Mouse (Mus musculus) large intestine, adult 2 months (tissue): ENCODE measurements around the gene Arhgap22. TPM values are rescaled to one million over a fixed set of nuclear protein-coding genes. Genes with fewer than 3 reads are reported as not detected.
A peak's percentile ranks its signal among the peaks of the same experiment; 100 is the strongest.

Experiments
- DNase-seq: peaks from one replicate; pipeline ENCODE4 v3.0.0-alpha.2; 2012; ENCODE audit warnings: low read depth, low spot score
- WGBS: fragments of 180-500 bp; shearing (Covaris S2); methylation state at CpG from one replicate; pipeline ENCODE4 v1.1.7; 2018; 5-methylcytosine and 5-hydroxymethylcytosine counted together
- polyA plus RNA-seq: library from polyadenylated mRNA; depleted of rRNA; stranded (reverse); fragments of >200 nt; gene quantifications from 2 replicates; pipeline ENCODE4 v1.2.3, GENCODE M21; 2012

The Arhgap22 gene
- polyA plus RNA-seq, 1 experiment = 2.8 TPM

DNA sequence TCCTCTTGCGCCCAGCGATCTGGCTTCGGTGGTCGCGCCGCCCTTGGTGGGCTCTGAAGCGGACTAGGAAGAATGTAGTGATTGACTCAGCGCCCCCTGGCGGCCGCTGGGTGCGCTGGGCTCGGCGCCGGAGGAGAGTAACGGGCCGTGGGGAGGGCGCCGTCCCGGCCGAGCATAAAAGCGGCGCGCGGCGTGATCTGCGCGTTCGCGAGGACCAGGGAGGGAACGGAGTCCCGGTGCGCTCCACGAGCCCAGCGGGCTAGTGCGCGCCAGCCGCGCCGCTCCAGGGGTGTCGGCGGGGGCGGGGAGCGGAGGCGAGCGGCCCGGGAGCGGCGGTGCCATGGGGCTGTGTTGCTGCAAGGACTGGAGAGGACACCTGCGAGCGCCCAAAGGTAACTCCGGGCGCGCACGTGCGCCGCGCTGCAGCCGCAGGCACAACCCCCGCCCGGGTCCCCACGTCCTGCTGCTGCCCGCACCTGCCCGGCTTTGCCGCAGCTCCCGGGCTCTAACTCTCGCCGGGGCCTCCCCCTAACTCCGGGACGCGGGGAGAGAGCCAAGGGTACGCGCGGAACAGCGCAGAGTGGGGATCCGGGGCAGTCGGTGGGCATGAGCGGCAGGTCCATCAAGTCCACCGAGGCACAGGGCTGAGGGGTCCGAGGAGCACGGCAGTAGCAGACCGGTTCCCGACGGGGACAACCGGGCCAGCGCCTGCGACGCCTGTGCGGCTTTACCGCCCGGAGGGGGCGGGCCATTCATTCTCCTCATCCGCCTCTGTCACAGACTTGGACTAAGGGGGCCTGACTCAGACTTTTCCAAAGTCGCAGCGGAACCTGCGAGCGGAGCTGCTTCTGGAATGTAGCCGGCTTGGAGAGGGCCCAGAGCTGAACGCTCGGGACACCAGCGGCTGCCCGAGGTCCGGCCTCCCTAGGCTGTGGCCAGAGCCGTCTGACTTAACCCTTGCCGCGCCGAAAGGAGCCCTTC, 106.0 kb downstream of the Arhgap22 start:
- DNase-seq = no peak
- WGBS = under 1% methylated on average over 106 of the region's 106 CpGs

- 20% methylated on average over 7 of the region's 7 CpGs for WGBS
- no peak for DNase-seq
Observed at GRCm38 (mm10) chr14:33320856-33321255, 107.0 kb downstream of the Arhgap22 start.

- WGBS = 16% methylated on average over 7 of the region's 7 CpGs
- DNase-seq = peak; percentile 40
Observed at GRCm38 (mm10) chr14:33322661-33323088, 108.8 kb downstream of the Arhgap22 start.

DNA sequence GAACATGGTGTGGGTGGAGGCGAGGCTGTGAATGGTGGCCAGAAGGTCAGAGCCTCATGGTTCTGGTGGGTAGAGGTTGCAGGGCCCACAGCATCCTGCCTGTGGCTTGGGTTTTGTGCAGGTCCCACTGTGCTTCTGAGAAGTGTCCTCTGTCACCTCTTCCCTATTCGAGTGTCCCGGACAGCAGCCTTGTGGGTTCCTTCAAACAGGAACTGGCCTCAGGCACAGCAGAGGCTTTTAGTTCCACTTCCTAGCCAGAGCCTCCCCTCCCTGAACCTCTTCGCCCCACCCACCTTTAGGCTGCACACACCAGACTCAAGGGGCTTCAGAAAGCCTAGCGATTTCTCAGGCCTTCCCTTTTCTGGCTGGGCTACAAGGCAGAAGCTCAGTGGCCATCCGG, 110.7 kb downstream of the Arhgap22 start:
- 74% methylated on average over 6 of the region's 6 CpGs for WGBS
- DNase-seq = no peak

DNA sequence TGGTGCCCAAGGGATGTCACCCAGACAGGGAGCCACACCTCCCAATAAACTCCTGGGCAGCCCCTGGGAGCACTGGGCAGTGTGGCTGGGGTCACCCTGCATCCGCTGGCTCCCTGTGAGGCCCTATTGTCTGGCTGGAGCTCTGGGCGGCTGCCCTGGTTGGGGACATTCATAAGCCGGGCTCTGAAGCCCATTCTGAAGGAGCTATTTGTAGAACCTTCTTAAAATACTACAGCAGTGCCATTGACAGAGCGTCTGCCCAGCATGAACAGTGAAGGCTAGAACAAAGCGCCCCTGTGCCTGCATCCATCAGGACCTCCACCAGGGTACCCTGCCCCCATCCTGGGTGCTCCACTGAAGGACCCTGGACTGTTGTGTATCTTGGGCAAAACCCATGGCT, 114.5 kb downstream of the Arhgap22 start:
- no peak for DNase-seq
- 65% methylated on average over 5 of the region's 5 CpGs for WGBS

DNA sequence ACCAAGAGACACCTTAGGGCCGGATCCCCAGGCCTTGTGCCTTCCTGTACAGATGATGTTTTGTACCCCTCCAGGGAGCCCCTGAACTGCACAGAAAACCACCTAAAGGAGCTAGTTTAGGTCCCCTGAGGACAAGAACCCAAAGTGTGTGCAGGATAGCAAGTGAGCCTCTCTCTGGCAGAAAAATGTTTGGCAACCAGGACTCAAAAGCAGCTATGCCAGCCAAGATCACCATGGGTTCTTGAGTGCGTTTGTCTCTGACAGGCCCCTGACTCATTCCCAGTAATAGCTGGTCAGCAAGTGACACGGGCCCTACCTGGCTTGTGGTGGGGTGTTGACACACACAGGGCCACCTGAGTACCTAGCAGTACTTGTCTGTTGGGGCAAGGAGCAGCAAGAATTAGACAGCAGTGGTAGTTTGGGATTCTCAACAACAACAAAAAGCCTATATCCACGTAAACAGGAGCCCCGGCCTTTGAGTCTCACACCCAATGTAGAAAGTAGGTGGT, 115.5 kb downstream of the Arhgap22 start:
- WGBS = 84% methylated on average over 5 of the region's 5 CpGs
- DNase-seq = no peak

- no peak for DNase-seq
- WGBS = 45% methylated on average over 4 of the region's 4 CpGs
Observed at GRCm38 (mm10) chr14:33330986-33331385, 117.2 kb downstream of the Arhgap22 start.

- DNase-seq = no peak
- WGBS = 68% methylated on average over 4 of the region's 4 CpGs
Observed at GRCm38 (mm10) chr14:33331627-33332026, 117.8 kb downstream of the Arhgap22 start.

DNA sequence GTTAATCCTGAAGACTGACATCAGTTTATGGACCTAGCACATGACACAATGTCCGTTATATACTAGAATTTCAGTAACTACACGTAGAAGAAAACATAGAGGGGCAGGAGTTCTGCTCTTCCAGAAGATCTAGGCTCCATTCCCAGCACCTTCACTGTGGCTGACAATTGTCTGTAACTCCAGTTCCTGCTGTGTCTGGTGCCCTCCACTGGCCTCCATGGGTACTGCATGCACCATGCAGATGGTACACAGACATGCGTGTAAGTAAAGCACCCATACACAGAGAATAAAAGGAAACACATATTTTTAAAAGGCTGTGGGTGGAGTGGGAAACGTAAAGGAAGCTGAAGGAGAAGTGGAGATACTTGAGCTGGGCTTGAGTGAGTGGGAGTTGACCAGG, 120.0 kb downstream of the Arhgap22 start:
- 76% methylated on average over 4 of the region's 4 CpGs for WGBS
- DNase-seq = no peak

DNA sequence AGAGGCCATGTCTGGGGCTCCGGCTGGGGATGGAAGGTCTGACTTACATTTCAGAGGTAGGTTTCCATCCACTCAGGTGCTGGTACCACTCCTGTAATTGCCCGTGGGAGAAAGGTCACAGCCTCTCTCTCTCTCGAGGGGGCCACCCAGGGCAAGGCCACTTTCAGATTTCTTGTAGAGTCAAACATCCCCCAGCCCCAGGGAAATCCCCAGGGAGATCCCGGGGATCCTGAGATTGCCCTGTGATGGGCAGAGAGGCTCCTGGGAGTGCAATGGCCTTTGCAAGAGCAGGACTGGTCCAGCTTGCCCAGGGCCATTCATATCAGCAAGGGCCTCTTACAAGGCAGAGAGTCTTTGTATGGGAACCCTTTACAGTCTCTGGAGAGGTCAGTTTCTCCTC, 120.6 kb downstream of the Arhgap22 start:
- DNase-seq = no peak
- WGBS = 63% methylated on average over 4 of the region's 4 CpGs

GRCm38 (mm10) chr14:33335733-33336132, 121.9 kb downstream of the Arhgap22 start:
- whole genome bisulfite sequencing = 38% methylated on average over 6 of the region's 6 CpGs
- no peak for DNase-seq

GRCm38 (mm10) chr14:33338684-33339083, 124.9 kb downstream of the Arhgap22 start:
- WGBS = 72% methylated on average over 5 of the region's 5 CpGs
- DNase-seq = no peak

DNA sequence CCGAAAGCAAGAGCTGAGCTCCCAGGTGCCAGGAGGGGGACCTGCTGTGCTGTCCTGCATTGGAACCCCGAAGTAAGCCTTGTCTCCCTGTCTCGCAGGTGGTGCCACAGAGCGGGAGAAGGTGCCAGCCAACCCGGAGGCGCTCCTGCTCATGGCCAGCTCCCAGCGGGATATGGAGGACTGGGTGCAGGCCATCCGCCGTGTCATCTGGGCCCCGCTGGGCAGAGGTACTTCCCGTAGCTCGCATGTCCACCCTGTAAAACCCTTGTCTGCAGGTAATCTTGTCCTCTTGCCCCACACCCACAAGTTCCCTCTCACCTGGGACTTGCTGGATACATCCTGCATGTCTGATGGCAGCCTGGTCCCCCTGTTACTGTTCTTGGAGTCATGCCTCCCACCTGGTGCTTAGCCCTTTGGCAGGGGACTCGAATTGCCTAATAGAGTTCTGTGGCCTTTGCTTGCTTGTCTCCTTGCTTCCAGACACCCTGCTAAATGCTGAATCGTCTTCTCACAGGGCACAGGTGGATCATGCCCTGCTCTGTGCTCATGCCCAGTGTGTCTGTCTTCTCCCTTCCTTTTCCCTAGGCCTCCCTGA, 129.4 kb downstream of the Arhgap22 start:
- WGBS = 84% methylated on average over 14 of the region's 14 CpGs
- DNase-seq = no peak

GRCm38 (mm10) chr14:33346546-33346945, 132.7 kb downstream of the Arhgap22 start:
- WGBS = 60% methylated on average over 6 of the region's 6 CpGs
- DNase-seq = no peak

DNA sequence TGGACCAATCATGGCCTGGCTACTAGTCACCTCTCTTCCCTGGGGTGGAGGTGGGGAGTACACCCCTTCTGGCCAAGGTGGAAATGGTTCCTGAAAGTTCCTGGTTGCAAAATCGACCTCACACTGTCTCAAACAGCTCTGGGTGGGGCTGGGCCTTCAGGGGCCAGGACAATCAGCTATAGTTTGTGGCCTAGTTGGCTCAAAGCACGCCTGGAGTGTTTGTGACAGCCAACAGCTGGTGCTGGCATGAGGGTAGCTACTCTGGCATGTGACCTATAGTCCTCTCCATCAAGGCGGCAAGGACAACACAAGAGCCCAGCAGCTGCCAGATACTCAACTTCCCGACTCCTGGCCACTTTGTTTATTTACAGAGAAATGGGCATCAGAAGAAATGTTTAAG, 133.9 kb downstream of the Arhgap22 start:
- WGBS = 20% methylated on average over 4 of the region's 4 CpGs
- peak; percentile 16 for DNase-seq

DNA sequence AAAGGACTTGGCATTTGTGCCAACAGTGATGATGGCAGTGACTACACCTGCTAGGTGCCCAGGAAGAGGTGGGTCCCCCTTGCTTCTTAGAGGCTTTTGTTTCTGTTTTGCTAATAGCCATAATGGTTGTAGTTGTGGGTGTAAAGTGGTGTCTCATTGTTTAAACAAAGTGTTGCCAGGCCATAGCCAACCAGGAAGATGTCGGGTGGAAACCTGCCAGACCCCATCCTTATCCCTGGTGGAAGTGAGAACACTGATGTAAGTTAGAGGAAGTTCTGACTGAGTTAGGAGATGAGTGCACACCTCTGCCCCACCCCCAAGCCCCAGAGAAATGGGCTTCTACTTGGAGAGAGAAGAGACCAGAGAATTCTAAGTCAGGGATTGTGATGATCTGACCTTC, 134.3 kb downstream of the Arhgap22 start:
- WGBS = 24% methylated on average over 1 of the region's 1 CpGs
- no peak for DNase-seq

- WGBS = 7% methylated on average over 42 of the region's 42 CpGs
- no peak for DNase-seq
Observed at GRCm38 (mm10) chr14:33351019-33351418, 137.2 kb downstream of the Arhgap22 start.

DNA sequence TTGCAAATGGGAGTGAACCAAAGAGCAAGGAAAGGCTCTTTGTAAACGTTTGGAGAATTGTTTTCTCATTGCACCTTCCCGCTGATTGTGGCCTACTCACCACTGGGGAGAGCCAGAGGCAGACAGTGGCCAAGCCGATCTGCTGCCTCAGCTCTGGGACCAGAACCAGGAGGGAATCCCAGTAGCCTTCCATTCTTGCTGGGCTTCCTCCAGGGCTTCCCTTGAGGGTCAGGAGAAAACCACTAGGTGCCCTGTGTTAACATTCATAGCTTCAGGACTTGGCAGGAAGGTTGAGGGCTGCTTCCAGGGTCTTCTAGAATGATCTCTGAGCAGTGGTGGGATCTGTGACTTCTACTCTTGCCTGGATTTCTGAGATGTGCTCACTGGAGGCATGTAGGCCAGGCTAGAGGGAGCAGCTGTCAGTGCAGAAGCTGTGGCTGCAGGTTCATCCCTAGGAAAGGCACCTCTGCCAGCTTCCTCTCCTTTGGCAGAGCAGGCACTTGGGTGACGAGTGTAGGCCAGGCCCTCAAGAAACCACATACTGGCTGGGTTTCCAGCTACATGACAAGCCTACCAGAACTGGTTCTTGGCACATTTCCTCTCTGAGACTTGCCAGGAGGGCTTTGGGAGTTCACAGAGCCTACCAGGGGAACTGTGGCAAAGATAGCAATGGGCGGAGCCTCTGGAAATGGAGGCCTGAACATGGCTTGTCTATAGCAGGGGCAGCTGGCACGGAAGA, 138.3 kb downstream of the Arhgap22 start:
- DNase-seq = no peak
- 75% methylated on average over 6 of the region's 6 CpGs for WGBS

DNA sequence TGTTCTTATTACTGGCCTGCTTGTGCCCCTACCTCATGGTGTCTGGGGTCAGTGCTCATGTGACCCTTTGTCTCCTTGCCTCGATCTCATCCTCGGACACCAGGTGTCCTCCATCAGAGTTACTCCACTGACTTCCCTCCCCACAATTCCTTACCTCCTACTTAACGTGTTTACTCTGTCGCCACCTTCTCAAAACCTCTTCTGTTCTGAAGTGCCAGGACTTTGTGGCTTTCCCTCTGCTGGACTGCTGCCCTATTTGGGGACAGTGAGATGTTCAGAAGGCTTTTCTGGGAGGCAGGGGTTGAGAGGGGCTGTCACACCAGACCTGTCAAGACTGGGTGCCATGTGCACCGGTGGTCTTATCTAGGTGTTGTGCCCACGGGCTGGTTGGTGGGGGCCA, 139.1 kb downstream of the Arhgap22 start:
- DNase-seq = no peak
- WGBS = 69% methylated on average over 6 of the region's 6 CpGs

- DNase-seq = no peak
- WGBS = 78% methylated on average over 5 of the region's 5 CpGs
Observed at GRCm38 (mm10) chr14:33355276-33355675, 141.4 kb downstream of the Arhgap22 start.
